In genomic region chr1:46912506-46913156, GRCm38 (mm10) we compare ENCODE assay signal across 17 mouse cellular contexts.
"Had no signal": no experiment of that assay in that cellular context is flagged by ENCODE, and none has a peak within 500 bp of the region (broad histone marks: within the 10 kb centered on the region; RNA-seq: fewer than 3 reads in every experiment).

No protein-coding gene starts in this region.

- H3K4me3 ChIP-seq: layer of hippocampus, adult 2 months; limb, embryonic 12.5 days; liver, embryonic 13.5 days; lung, embryonic 15.5 days; megakaryocyte, embryonic 14.5 days; midbrain, embryonic 12.5 days; neural tube, embryonic 15.5 days had no signal

- H3K4me1 ChIP-seq: liver, embryonic 13.5 days; lung, embryonic 15.5 days; megakaryocyte, embryonic 14.5 days; midbrain, embryonic 12.5 days; neural tube, embryonic 15.5 days had no signal

- DNase-seq: kidney, postnatal 4 days; liver; liver, embryonic 13.5 days; liver, postnatal 0 days; lung, postnatal 14 days; thymus, adult 18-20 months; thymus, postnatal 14 days had no signal

- H3K9ac ChIP-seq: limb, embryonic 12.5 days; liver, embryonic 13.5 days; liver, postnatal 0 days; lung, embryonic 15.5 days; midbrain, embryonic 12.5 days; neural tube, embryonic 15.5 days had no signal

- H3K27ac ChIP-seq: kidney, postnatal 0 days; layer of hippocampus, adult 2 months; limb, embryonic 12.5 days; liver, embryonic 13.5 days; lung, embryonic 15.5 days; macrophage; midbrain, embryonic 12.5 days; neural tube, embryonic 15.5 days; stomach, postnatal 0 days had no signal

- H3K9me3 ChIP-seq: liver, embryonic 13.5 days; lung, embryonic 15.5 days; neural tube, embryonic 15.5 days had no signal

- ATAC-seq: liver, postnatal 0 days; midbrain, embryonic 16.5 days had no signal

- H3K4me2 ChIP-seq: limb, embryonic 12.5 days; liver, embryonic 13.5 days; lung, embryonic 15.5 days; midbrain, embryonic 12.5 days; neural tube, embryonic 15.5 days had no signal

- H3K36me3 ChIP-seq: limb, embryonic 12.5 days; liver, embryonic 13.5 days; lung, embryonic 15.5 days; midbrain, embryonic 12.5 days; neural tube, embryonic 15.5 days had no signal

- H3K27me3 ChIP-seq: limb, embryonic 12.5 days; liver, embryonic 13.5 days; lung, embryonic 15.5 days; megakaryocyte, embryonic 14.5 days; midbrain, embryonic 12.5 days; neural tube, embryonic 15.5 days had no signal
